Mouse (Mus musculus) intestine, embryonic 16.5 days (tissue): ENCODE measurements at regions not wholly inside any gene's neighbourhood (a gene's known extent, or its start where the extent isn't known, plus 50 kb on each side); places are given as distances from the start of the nearest gene placed in this dataset.

Experiments
- ATAC-seq: fragments of 200-750 bp; cut with Nextera tagmentation; 2 replicates; pipeline ENCODE4 v1.8.0; 2017; ENCODE audit warnings: moderate TSS enrichment, moderate library complexity
- H3K27ac ChIP-seq: fragments of 300-500 bp; sonication (generic); 2 replicates; pipeline ENCODE4 v1.5.1; 2014; ENCODE audit warnings: mild to moderate bottlenecking, low read length
- H3K27me3 ChIP-seq: fragments of 300-500 bp; sonication (generic); replicated peaks from 2 replicates; pipeline ENCODE4 v1.6.1; 2014; ENCODE audit warnings: low read length, control low read depth, mixed read lengths; ENCODE audit not compliant: control insufficient read depth, insufficient read depth
- H3K36me3 ChIP-seq: fragments of 300-500 bp; sonication (generic); 2 replicates; pipeline ENCODE4 v1.6.1; 2014; ENCODE audit warnings: low read length, control low read depth; ENCODE audit not compliant: control insufficient read depth, insufficient read depth
- H3K4me1 ChIP-seq: fragments of 300-500 bp; sonication (generic); 2 replicates; pipeline ENCODE4 v1.6.1; 2014; ENCODE audit warnings: low read length, control low read depth, mixed read lengths; ENCODE audit not compliant: control insufficient read depth, insufficient read depth
- H3K4me2 ChIP-seq: fragments of 300-500 bp; sonication (generic); 2 replicates; pipeline ENCODE4 v1.6.1; 2014; ENCODE audit warnings: low read depth, low read length, control low read depth
- H3K4me3 ChIP-seq: fragments of 300-500 bp; sonication (generic); 2 replicates; pipeline ENCODE4 v1.5.1; 2014; ENCODE audit warnings: mild to moderate bottlenecking, low read length
- H3K9ac ChIP-seq: fragments of 300-500 bp; sonication (generic); 2 replicates; pipeline ENCODE4 v1.6.1; 2014; ENCODE audit warnings: low read depth, low read length
- H3K9me3 ChIP-seq: fragments of 300-500 bp; sonication (generic); 2 replicates; pipeline ENCODE4 v1.6.1; 2016; ENCODE audit warnings: low read length, control low read depth; ENCODE audit not compliant: control insufficient read depth
- WGBS: fragments of 180-500 bp; shearing (Covaris S2); extraction: QIAGEN DNeasy Blood & Tissue Kit; methylation state at CpG from one replicate; pipeline ENCODE4 v1.1.7; 2014; 5-methylcytosine and 5-hydroxymethylcytosine counted together

- Histone ChIP-seq H3K27ac (no peak overlapping the region), H3K36me3 (no peaks in the 10 kb centered on the region), H3K4me2 (no peak overlapping the region), H3K4me3 (no peak overlapping the region), H3K9me3 (no peaks in the 10 kb centered on the region), H3K27me3 (no peaks in the 10 kb centered on the region), H3K4me1 (no peaks in the 10 kb centered on the region), H3K9ac (no peak overlapping the region)
- WGBS: 0% methylated on average over 1 of the region's 1 CpGs
- ATAC-seq: no peak
Measured at GRCm38 (mm10) chr3:50761766-50762165, 318.4 kb upstream of the Slc7a11 start.

GRCm38 (mm10) chr3:50758106-50758505 is 314.7 kb upstream of the Slc7a11 start:
- Histone ChIP-seq H3K4me3 (no peak overlapping the region), H3K9ac (no peak overlapping the region), H3K4me1 (no peaks in the 10 kb centered on the region), H3K9me3 (no peaks in the 10 kb centered on the region), H3K27me3 (no peaks in the 10 kb centered on the region), H3K4me2 (no peak overlapping the region), H3K27ac (no peak overlapping the region), H3K36me3 (no peaks in the 10 kb centered on the region)
- no peak for ATAC-seq
- 92% methylated on average over 1 of the region's 1 CpGs for WGBS

- ATAC-seq: no peak
- H3K9me3 ChIP-seq: no peaks in the 10 kb centered on the region
- H3K27me3 ChIP-seq: no peaks in the 10 kb centered on the region
- no peak overlapping the region for H3K27ac ChIP-seq
- no peak overlapping the region for H3K4me3 ChIP-seq
- H3K36me3 ChIP-seq: no peaks in the 10 kb centered on the region
- 95% methylated on average over 1 of the region's 1 CpGs for WGBS
- no peak overlapping the region for H3K9ac ChIP-seq
- no peaks in the 10 kb centered on the region for H3K4me1 ChIP-seq
- H3K4me2 ChIP-seq: no peak overlapping the region
Measured at GRCm38 (mm10) chr3:50737173-50737572, 293.8 kb upstream of the Slc7a11 start.

GRCm38 (mm10) chr3:50719035-50719434 is 275.6 kb upstream of the Slc7a11 start:
- Histone ChIP-seq H3K36me3 (no peaks in the 10 kb centered on the region), H3K4me3 (no peak overlapping the region), H3K27me3 (no peaks in the 10 kb centered on the region), H3K9me3 (no peaks in the 10 kb centered on the region), H3K27ac (no peak overlapping the region), H3K9ac (no peak overlapping the region), H3K4me1 (no peaks in the 10 kb centered on the region), H3K4me2 (no peak overlapping the region)
- ATAC-seq: no peak
- WGBS: 80% methylated on average over 5 of the region's 5 CpGs

GRCm38 (mm10) chr3:50713463-50713862 is 270.0 kb upstream of the Slc7a11 start:
- no peaks in the 10 kb centered on the region for H3K9me3 ChIP-seq
- no peak overlapping the region for H3K4me2 ChIP-seq
- WGBS: 88% methylated on average over 6 of the region's 6 CpGs
- H3K27me3 ChIP-seq: no peaks in the 10 kb centered on the region
- no peaks in the 10 kb centered on the region for H3K36me3 ChIP-seq
- H3K27ac ChIP-seq: no peak overlapping the region
- H3K4me1 ChIP-seq: no peaks in the 10 kb centered on the region
- no peak overlapping the region for H3K9ac ChIP-seq
- H3K4me3 ChIP-seq: no peak overlapping the region
- ATAC-seq: no peak

GRCm38 (mm10) chr3:50709415-50709989 is 266.1 kb upstream of the Slc7a11 start:
- Histone ChIP-seq H3K9ac (no peak overlapping the region), H3K4me2 (no peak overlapping the region), H3K4me1 (no peaks in the 10 kb centered on the region), H3K27me3 (no peaks in the 10 kb centered on the region), H3K36me3 (no peaks in the 10 kb centered on the region), H3K9me3 (no peaks in the 10 kb centered on the region), H3K27ac (no peak overlapping the region), H3K4me3 (no peak overlapping the region)
- no peak for ATAC-seq
- WGBS: 38% methylated on average over 12 of the region's 12 CpGs

GRCm38 (mm10) chr3:50706707-50707106 is 263.3 kb upstream of the Slc7a11 start:
- Histone ChIP-seq H3K27me3 (no peaks in the 10 kb centered on the region), H3K36me3 (no peaks in the 10 kb centered on the region), H3K9ac (no peak overlapping the region), H3K4me2 (no peak overlapping the region), H3K9me3 (no peaks in the 10 kb centered on the region), H3K4me1 (no peaks in the 10 kb centered on the region), H3K4me3 (no peak overlapping the region), H3K27ac (no peak overlapping the region)
- ATAC-seq: no peak
- WGBS: 61% methylated on average over 2 of the region's 2 CpGs

- Histone ChIP-seq H3K4me1 (peaks cover 3% of the 10 kb centered on the region; the same call in 1 of the 2 replicates), H3K27ac (peak overlapping the region; percentile 43; the same call in 1 of the 2 replicates), H3K36me3 (no peaks in the 10 kb centered on the region), H3K9ac (no peak overlapping the region), H3K27me3 (no peaks in the 10 kb centered on the region), H3K4me3 (no peak overlapping the region), H3K9me3 (no peaks in the 10 kb centered on the region), H3K4me2 (no peak overlapping the region)
- no peak for ATAC-seq
- 63% methylated on average over 15 of the region's 15 CpGs for WGBS
Measured at GRCm38 (mm10) chr3:50694904-50695680, 251.7 kb upstream of the Slc7a11 start.

- Histone ChIP-seq H3K9me3 (no peaks in the 10 kb centered on the region), H3K4me1 (peaks cover 3% of the 10 kb centered on the region; the same call in 1 of the 2 replicates), H3K36me3 (no peaks in the 10 kb centered on the region), H3K27me3 (no peaks in the 10 kb centered on the region), H3K4me2 (no peak overlapping the region), H3K27ac (0 out of 2 replicates have a peak overlapping the region, but pooled peaks have one; percentile 10), H3K4me3 (no peak overlapping the region), H3K9ac (no peak overlapping the region)
- WGBS: 33% methylated on average over 8 of the region's 8 CpGs
- ATAC-seq: no peak
Measured at GRCm38 (mm10) chr3:50694497-50694896, 251.1 kb upstream of the Slc7a11 start.
